Mouse (Mus musculus) stomach, embryonic 16.5 days (tissue): ENCODE results near the gene Fbxo5. TPM values are rescaled to one million over a fixed set of nuclear protein-coding genes. Genes with fewer than 3 reads are reported as not detected.
A peak's percentile ranks its signal among the peaks of the same experiment; 100 is the strongest.

Source experiments
- ATAC-seq: fragments of 200-750 bp; cut with Nextera tagmentation; 2 replicates; pipeline ENCODE4 v1.8.0; 2017; ENCODE audit warnings: moderate number of reproducible peaks, moderate TSS enrichment; ENCODE audit not compliant: insufficient read depth, low FRiP score
- H3K27ac ChIP-seq: fragments of 300-500 bp; sonication (generic); 2 replicates; pipeline ENCODE4 v1.5.1; 2014; ENCODE audit warnings: low read length
- H3K27me3 ChIP-seq: fragments of 300-500 bp; sonication (generic); 2 replicates; pipeline ENCODE4 v1.6.1; 2014; ENCODE audit warnings: low read length, control low read depth, mixed read lengths; ENCODE audit not compliant: control insufficient read depth, insufficient read depth
- H3K36me3 ChIP-seq: fragments of 300-500 bp; sonication (generic); 2 replicates; pipeline ENCODE4 v1.6.1; 2014; ENCODE audit warnings: low read length; ENCODE audit not compliant: control insufficient read depth, insufficient read depth
- H3K4me1 ChIP-seq: fragments of 300-500 bp; sonication (generic); 2 replicates; pipeline ENCODE4 v1.6.1; 2014; ENCODE audit warnings: low read length, control low read depth, mixed read lengths; ENCODE audit not compliant: control insufficient read depth, insufficient read depth
- H3K4me2 ChIP-seq: fragments of 300-500 bp; sonication (generic); 2 replicates; pipeline ENCODE4 v1.6.1; 2014; ENCODE audit warnings: low read depth, low read length, mixed read lengths
- H3K4me3 ChIP-seq: fragments of 300-500 bp; sonication (generic); replicated peaks from 2 replicates; pipeline ENCODE4 v1.5.1; 2014; ENCODE audit warnings: mild to moderate bottlenecking, low read length
- H3K9ac ChIP-seq: fragments of 300-500 bp; sonication (generic); 2 replicates; pipeline ENCODE4 v1.6.1; 2014; ENCODE audit warnings: low read length
- H3K9me3 ChIP-seq: fragments of 300-500 bp; sonication (generic); replicated peaks from 2 replicates; pipeline ENCODE4 v1.6.1; 2016; ENCODE audit warnings: low read length, control low read depth; ENCODE audit not compliant: control insufficient read depth
- WGBS: fragments of 180-500 bp; shearing (Covaris S2); extraction: QIAGEN DNeasy Blood & Tissue Kit; methylation state at CpG from one replicate; pipeline ENCODE4 v1.1.7; 2014; 5-methylcytosine and 5-hydroxymethylcytosine counted together
- polyA plus RNA-seq: library from polyadenylated mRNA; unstranded; fragments of >200 nt; fragmentation: Nextera tagmentation; extraction: Ambion mirVana; gene quantifications from 2 replicates; pipeline ENCODE4 v1.2.1, GENCODE M21; 2015

The Fbxo5 gene
- polyA plus RNA-seq, result 49.4 and 53.7 TPM in 2 replicates

GRCm38 (mm10) chr10:5805243-5805730 is at the start of gene Fbxo5:
Fbxo5 (minus strand) TSS chr10:5805600.
- H3K4me3 ChIP-seq, result peak within 1 kb of the TSS; percentile 70
- H3K9ac ChIP-seq, result peak within 1 kb of the TSS; percentile 84
- peak within 1 kb of the TSS; percentile 83 for H3K4me2 ChIP-seq
- ATAC-seq, result peak; percentile 95
- no peaks in the 10 kb centered on the region for H3K27me3 ChIP-seq
- peaks cover 22% of the 10 kb centered on the region for H3K4me1 ChIP-seq
- peaks cover 7% of the 10 kb centered on the region; the same call in 1 of the 2 replicates for H3K36me3 ChIP-seq
- H3K27ac ChIP-seq, result peak within 1 kb of the TSS; percentile 88
- 0% methylated on average over 42 of the region's 42 CpGs for WGBS
- H3K9me3 ChIP-seq, result no peaks in the 10 kb centered on the region

- no peak for ATAC-seq
- H3K36me3 ChIP-seq, result no peaks in the 10 kb centered on the region
- no peaks in the 10 kb centered on the region for H3K27me3 ChIP-seq
- H3K4me1 ChIP-seq, result no peaks in the 10 kb centered on the region
- H3K9ac ChIP-seq, result no peak overlapping the region
- H3K4me3 ChIP-seq, result no peak overlapping the region
- no peak overlapping the region for H3K4me2 ChIP-seq
- H3K27ac ChIP-seq, result no peak overlapping the region
- 79% methylated on average over 8 of the region's 8 CpGs for WGBS
- no peaks in the 10 kb centered on the region for H3K9me3 ChIP-seq
Observed at GRCm38 (mm10) chr10:5853290-5853868, 48.0 kb upstream of the Fbxo5 start.

DNA sequence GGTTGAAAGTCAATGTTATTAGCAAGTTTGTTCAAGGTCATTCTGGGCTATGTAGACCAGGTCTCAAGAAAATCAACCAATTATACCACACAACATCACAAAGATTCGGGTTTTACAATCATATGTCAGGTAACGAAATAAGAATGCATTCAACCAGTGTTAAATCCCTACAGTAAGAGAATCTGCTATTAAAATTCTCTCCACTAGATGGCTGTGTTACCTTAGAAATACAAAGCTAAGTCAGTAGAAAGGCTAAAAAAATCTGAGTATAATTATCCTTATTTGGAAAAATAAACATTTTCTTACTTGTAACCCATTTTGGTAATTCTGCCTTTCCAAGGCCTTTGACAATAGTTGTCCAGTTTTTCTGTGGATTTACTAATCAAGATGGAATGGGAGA is 41.5 kb upstream of the Fbxo5 start:
- ATAC-seq, result no peak
- H3K36me3 ChIP-seq, result no peaks in the 10 kb centered on the region
- no peaks in the 10 kb centered on the region for H3K27me3 ChIP-seq
- H3K9me3 ChIP-seq, result no peaks in the 10 kb centered on the region
- H3K27ac ChIP-seq, result no peak overlapping the region
- H3K4me3 ChIP-seq, result no peak overlapping the region
- WGBS, result 31% methylated on average over 2 of the region's 2 CpGs
- H3K4me2 ChIP-seq, result no peak overlapping the region
- no peaks in the 10 kb centered on the region for H3K4me1 ChIP-seq
- H3K9ac ChIP-seq, result no peak overlapping the region

DNA sequence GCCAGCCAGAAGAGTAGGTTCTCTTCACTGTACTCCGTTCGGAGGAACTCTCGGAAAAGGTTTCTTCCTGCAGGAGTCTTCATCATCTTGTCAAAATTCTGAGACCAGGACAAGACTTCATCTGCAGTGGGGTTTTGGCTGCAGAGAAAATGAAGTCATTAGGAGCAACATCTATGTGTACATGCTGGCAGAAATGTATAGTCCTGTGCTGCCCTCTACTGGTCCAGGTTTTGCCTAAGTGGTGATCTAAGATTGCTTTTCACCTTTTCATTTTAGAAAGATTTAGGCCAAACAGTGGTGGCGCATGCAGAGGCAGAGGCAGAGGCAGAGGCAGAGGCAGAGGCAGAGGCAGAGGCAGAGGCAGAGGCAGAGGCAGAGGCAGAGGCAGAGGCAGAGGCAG is 36.0 kb upstream of the Fbxo5 start:
- Histone ChIP-seq H3K4me3 (no peak overlapping the region), H3K9me3 (no peaks in the 10 kb centered on the region), H3K36me3 (no peaks in the 10 kb centered on the region), H3K4me2 (no peak overlapping the region), H3K27me3 (no peaks in the 10 kb centered on the region), H3K27ac (no peak overlapping the region), H3K9ac (no peak overlapping the region), H3K4me1 (no peaks in the 10 kb centered on the region)
- 66% methylated on average over 4 of the region's 4 CpGs for WGBS
- no peak for ATAC-seq

- Histone ChIP-seq H3K4me3 (no peak overlapping the region), H3K9me3 (no peaks in the 10 kb centered on the region), H3K27me3 (no peaks in the 10 kb centered on the region), H3K4me1 (peaks cover 13% of the 10 kb centered on the region), H3K9ac (no peak overlapping the region), H3K27ac (no peak overlapping the region), H3K36me3 (no peaks in the 10 kb centered on the region), H3K4me2 (no peak overlapping the region)
- no peak for ATAC-seq
- 72% methylated on average over 6 of the region's 6 CpGs for WGBS
Observed at GRCm38 (mm10) chr10:5826336-5827025, 21.1 kb upstream of the Fbxo5 start.

DNA sequence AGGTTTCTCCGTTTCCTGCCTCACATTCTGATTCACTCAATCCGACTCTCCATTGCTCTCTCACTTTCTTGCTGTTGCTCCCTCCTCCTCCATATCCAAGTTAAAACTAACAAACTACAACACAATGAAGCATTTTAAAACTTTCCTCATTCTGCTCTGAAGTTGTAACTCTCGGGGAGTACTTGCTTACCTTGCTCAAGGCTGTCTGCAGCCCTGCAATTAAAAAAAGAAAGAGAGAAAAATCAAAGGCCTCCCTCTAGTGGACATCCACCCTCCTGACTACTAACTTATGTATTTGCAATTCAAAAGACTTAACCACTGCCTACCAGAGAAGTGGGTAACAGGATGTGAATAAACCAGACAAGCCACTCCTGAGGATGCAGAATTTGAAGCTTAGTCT is 19.4 kb upstream of the Fbxo5 start:
- ATAC-seq, result no peak
- Histone ChIP-seq H3K4me2 (peak overlapping the region; percentile 82), H3K9me3 (no peaks in the 10 kb centered on the region), H3K27ac (peak overlapping the region; percentile 94), H3K36me3 (no peaks in the 10 kb centered on the region), H3K27me3 (no peaks in the 10 kb centered on the region), H3K4me3 (peak overlapping the region; percentile 97), H3K4me1 (peaks cover 15% of the 10 kb centered on the region), H3K9ac (peak overlapping the region; percentile 60)
- WGBS, result under 1% methylated on average over 3 of the region's 3 CpGs

DNA sequence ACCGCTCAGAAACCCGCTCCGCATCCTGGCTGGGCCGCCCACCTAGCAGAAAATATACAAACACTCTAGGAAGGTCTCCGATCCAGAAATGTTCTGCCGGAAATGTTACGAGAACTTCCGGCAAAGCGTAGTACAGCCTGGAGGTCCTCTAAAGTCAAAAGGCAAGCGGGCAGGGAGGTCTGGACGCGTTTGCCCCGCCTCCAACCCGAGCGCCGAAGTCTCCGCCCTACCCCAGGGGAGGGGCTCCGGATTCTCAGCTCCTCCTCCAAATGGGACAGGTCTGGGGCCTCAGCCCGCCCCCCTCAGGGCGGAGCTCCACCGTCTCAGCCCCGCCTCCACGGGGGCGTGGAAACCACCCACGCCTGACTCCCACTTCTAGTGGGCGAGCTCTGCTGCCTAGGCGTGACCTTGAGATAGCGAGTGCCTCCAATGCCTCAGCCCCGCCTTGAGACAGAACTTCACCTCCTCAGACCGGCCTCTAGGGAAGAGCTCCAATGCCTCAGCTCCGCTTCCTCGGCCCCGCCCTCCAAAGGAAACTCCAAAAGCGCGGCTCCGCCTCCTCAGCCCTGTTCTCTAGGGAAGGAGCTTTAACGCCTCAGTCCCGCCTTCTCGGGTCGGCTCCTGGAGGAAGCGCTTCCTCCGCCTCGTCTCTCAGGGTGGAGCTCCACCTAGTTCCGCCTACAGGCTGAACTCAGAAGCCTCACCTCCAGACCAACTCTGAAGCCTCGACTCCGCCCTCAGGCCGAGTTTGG is 18.5 kb upstream of the Fbxo5 start, which contains the start of gene Mtrf1l:
Gene Mtrf1l, minus strand, starts transcription at position 171 of the 752 bp plus-strand sequence.
- Histone ChIP-seq H3K4me2 (peak within 1 kb of the TSS; percentile 82), H3K36me3 (peaks cover 7% of the 10 kb centered on the region; the same call in 1 of the 2 replicates), H3K27me3 (no peaks in the 10 kb centered on the region), H3K4me3 (peak within 1 kb of the TSS; percentile 97), H3K9ac (peak within 1 kb of the TSS; percentile 99), H3K27ac (peak within 1 kb of the TSS; percentile 96), H3K4me1 (peaks cover 15% of the 10 kb centered on the region), H3K9me3 (no peaks in the 10 kb centered on the region)
- under 1% methylated on average over 47 of the region's 47 CpGs for WGBS
- peak; percentile 96 for ATAC-seq

DNA sequence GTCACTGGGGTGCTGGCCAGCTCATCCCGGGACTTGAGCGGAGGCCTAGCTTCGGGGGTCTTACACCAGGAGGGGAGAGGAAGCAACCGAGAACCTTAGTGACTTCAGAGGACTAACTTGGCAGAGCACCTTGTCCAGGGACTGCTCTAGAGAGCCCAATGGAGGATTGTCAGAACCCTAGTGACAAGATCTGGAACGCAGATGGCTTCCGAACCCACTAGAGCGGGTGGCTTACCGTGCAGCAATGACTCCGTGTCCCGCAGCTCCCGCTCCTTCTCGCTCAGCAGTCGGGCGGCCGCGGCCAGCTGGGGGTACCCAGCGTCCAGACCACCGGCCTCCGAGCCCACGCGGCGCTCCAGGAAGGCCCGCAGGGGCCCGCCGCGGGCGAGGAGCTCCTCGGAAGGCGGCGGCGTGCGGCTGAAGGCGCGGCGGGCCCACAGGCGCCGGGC is 17.9 kb upstream of the Fbxo5 start:
- Histone ChIP-seq H3K4me3 (peak overlapping the region; percentile 97), H3K27ac (peak overlapping the region; percentile 96), H3K4me1 (peaks cover 15% of the 10 kb centered on the region), H3K36me3 (peaks cover 12% of the 10 kb centered on the region), H3K4me2 (peak overlapping the region; percentile 60), H3K9me3 (no peaks in the 10 kb centered on the region), H3K27me3 (no peaks in the 10 kb centered on the region), H3K9ac (peak overlapping the region; percentile 99)
- no peak; the same call in 1 of the 2 replicates for ATAC-seq
- under 1% methylated on average over 37 of the region's 37 CpGs for WGBS

DNA sequence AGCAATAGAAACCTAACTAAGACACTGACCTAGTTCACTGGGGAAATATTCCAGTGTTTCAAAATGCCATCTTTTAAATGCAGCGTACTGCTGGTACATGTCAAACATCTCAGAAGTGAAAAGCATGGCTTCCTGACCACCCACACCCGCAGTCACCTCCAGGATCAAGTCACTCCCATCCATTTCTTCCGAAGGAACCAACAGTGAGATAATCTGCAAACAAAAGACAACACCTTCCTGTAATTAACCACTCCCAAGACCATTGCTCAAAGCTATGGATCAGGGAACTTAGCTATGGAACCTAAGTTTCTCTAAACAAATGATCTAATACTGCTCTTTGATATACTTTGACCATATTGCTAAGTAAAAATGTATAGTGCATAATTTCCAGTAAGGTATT is 13.4 kb upstream of the Fbxo5 start:
- Histone ChIP-seq H3K4me2 (no peak overlapping the region), H3K27me3 (no peaks in the 10 kb centered on the region), H3K4me3 (no peak overlapping the region), H3K27ac (no peak overlapping the region), H3K9ac (no peak overlapping the region), H3K4me1 (peaks cover 15% of the 10 kb centered on the region), H3K9me3 (no peaks in the 10 kb centered on the region), H3K36me3 (peaks cover 42% of the 10 kb centered on the region)
- WGBS, result 91% methylated on average over 3 of the region's 3 CpGs
- no peak for ATAC-seq
